Mouse (Mus musculus): ENCODE data around the gene Sergef. TPM values are rescaled to one million over a fixed set of nuclear protein-coding genes. Genes with fewer than 3 reads are reported as not detected.

The Sergef gene
- total RNA-seq, 2 experiments from 2014 or later, result 8.7 to 10.6 TPM

Other genes starting within 250 kb of the Sergef start
- 10 to 100 TPM; 15.8 to 20.2 TPM for gene Kcnc1, start 243.3 kb downstream of the Sergef start, total RNA-seq (2021)
- under 1 TPM; 0.21 to 0.49 TPM for gene Tph1, start 32.7 kb upstream of the Sergef start, total RNA-seq (2021)
- 10 to 100 TPM; 10.3 to 10.9 TPM for gene Saal1, start 70.9 kb upstream of the Sergef start, total RNA-seq (2021)
- under 1 TPM; 0.31 to 0.59 TPM for gene Saa3, start 75.9 kb upstream of the Sergef start, total RNA-seq (2021)
- under 1 TPM in 1 of 2 experiments, not detected in 1; 0.16 TPM for gene Saa4, start 92.8 kb upstream of the Sergef start, total RNA-seq (2021)
- not detected for gene Saa1, start 103.2 kb upstream of the Sergef start, total RNA-seq (2021)
- gene Saa2, start 112.0 kb upstream of the Sergef start, total RNA-seq (2021), result not detected
- gene Hps5, start 156.3 kb upstream of the Sergef start, total RNA-seq (2021), result 10 to 100 TPM; 14.8 to 18.4 TPM
- gene Gtf2h1, start 156.3 kb upstream of the Sergef start, total RNA-seq (2021), result 10 to 100 TPM; 31.0 to 40.2 TPM
- 1,000 to 10,000 TPM; 1,563 to 1,575 TPM for gene Ldha, start 201.7 kb upstream of the Sergef start, total RNA-seq (2021)
- not detected for gene Ldhc, start 221.4 kb upstream of the Sergef start, total RNA-seq (2021)

Data from gastrocnemius, postnatal 4 days (tissue).